Mouse (Mus musculus) stomach, embryonic 16.5 days (tissue): ENCODE measurements at regions not wholly inside any gene's neighbourhood (a gene's known extent, or its start where the extent isn't known, plus 50 kb on each side); places are given as distances from the start of the nearest gene placed in this dataset.

Source experiments
- ATAC-seq: fragments of 200-750 bp; cut with Nextera tagmentation; 2 replicates; pipeline ENCODE4 v1.8.0; 2017; ENCODE audit warnings: moderate number of reproducible peaks, moderate TSS enrichment; ENCODE audit not compliant: insufficient read depth, low FRiP score
- H3K27ac ChIP-seq: fragments of 300-500 bp; sonication (generic); 2 replicates; pipeline ENCODE4 v1.5.1; 2014; ENCODE audit warnings: low read length
- H3K27me3 ChIP-seq: fragments of 300-500 bp; sonication (generic); 2 replicates; pipeline ENCODE4 v1.6.1; 2014; ENCODE audit warnings: low read length, control low read depth, mixed read lengths; ENCODE audit not compliant: control insufficient read depth, insufficient read depth
- H3K36me3 ChIP-seq: fragments of 300-500 bp; sonication (generic); 2 replicates; pipeline ENCODE4 v1.6.1; 2014; ENCODE audit warnings: low read length; ENCODE audit not compliant: control insufficient read depth, insufficient read depth
- H3K4me1 ChIP-seq: fragments of 300-500 bp; sonication (generic); 2 replicates; pipeline ENCODE4 v1.6.1; 2014; ENCODE audit warnings: low read length, control low read depth, mixed read lengths; ENCODE audit not compliant: control insufficient read depth, insufficient read depth
- H3K4me2 ChIP-seq: fragments of 300-500 bp; sonication (generic); 2 replicates; pipeline ENCODE4 v1.6.1; 2014; ENCODE audit warnings: low read depth, low read length, mixed read lengths
- H3K4me3 ChIP-seq: fragments of 300-500 bp; sonication (generic); replicated peaks from 2 replicates; pipeline ENCODE4 v1.5.1; 2014; ENCODE audit warnings: mild to moderate bottlenecking, low read length
- H3K9ac ChIP-seq: fragments of 300-500 bp; sonication (generic); 2 replicates; pipeline ENCODE4 v1.6.1; 2014; ENCODE audit warnings: low read length
- H3K9me3 ChIP-seq: fragments of 300-500 bp; sonication (generic); replicated peaks from 2 replicates; pipeline ENCODE4 v1.6.1; 2016; ENCODE audit warnings: low read length, control low read depth; ENCODE audit not compliant: control insufficient read depth
- WGBS: fragments of 180-500 bp; shearing (Covaris S2); extraction: QIAGEN DNeasy Blood & Tissue Kit; methylation state at CpG from one replicate; pipeline ENCODE4 v1.1.7; 2014; 5-methylcytosine and 5-hydroxymethylcytosine counted together

DNA sequence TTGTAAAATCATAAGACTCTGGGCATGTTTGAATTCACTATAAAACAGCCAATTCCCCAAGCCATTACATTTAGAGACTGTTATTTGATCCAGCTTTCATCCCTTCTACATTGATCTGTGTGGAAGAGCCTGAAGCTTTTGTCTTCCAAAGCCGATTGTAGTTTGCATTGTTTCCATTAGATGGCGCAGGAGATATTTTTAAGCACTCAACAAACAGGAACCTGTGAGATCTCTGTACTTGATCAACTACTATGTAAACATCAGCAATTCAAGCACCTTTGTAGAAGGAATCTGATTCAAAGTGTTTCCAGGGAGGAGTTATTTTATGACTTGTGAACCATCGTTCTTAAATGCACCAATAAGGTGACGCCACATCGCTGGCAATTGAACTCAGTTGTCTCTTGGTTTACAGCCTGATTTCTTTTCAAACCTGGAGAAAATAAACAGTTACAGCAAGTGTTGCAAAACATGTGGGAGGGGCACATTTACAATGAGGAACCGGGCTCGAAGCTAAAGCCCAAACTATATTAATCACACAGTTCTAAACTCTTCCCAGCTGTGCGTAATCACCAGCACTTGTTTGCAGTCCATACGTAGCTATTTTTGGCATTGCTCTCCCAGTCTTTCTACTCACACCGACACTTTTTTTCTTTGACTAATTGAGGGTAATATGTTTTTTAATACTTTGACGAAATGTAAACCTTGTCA lies 812.0 kb upstream of the Acvr2a start:
- no peak overlapping the region for H3K27ac ChIP-seq
- H3K9me3 ChIP-seq, result no peaks in the 10 kb centered on the region
- peak overlapping the region; percentile 1 for H3K4me2 ChIP-seq
- no peaks in the 10 kb centered on the region for H3K36me3 ChIP-seq
- 25% methylated on average over 11 of the region's 11 CpGs for WGBS
- no peaks in the 10 kb centered on the region for H3K27me3 ChIP-seq
- H3K9ac ChIP-seq, result no peak overlapping the region
- no peaks in the 10 kb centered on the region for H3K4me1 ChIP-seq
- H3K4me3 ChIP-seq, result no peak overlapping the region
- no peak; the same call in 1 of the 2 replicates for ATAC-seq

DNA sequence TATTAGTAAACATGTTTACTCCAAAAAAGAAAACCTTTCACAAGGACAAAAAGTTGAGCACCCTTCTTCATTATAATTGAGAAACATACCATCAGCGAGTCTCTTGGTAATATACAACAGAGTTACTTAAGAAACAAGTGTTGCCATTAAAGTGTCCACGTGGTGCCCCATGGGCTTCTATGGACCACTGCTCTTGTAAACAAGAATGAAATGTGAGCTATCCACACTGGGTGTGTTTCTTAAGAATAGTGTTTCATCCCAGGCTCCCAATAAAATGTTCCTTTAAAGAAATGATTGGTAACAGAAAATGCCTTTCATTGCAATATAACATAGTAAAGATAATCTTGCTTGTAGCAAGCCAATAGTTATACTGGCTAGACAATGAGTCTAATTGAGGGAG lies 803.6 kb upstream of the Acvr2a start:
- Histone ChIP-seq H3K27ac (no peak overlapping the region), H3K4me3 (no peak overlapping the region), H3K9ac (no peak overlapping the region), H3K4me1 (no peaks in the 10 kb centered on the region), H3K36me3 (no peaks in the 10 kb centered on the region), H3K9me3 (no peaks in the 10 kb centered on the region), H3K27me3 (no peaks in the 10 kb centered on the region), H3K4me2 (no peak overlapping the region)
- no peak for ATAC-seq
- WGBS, result 76% methylated on average over 2 of the region's 2 CpGs

DNA sequence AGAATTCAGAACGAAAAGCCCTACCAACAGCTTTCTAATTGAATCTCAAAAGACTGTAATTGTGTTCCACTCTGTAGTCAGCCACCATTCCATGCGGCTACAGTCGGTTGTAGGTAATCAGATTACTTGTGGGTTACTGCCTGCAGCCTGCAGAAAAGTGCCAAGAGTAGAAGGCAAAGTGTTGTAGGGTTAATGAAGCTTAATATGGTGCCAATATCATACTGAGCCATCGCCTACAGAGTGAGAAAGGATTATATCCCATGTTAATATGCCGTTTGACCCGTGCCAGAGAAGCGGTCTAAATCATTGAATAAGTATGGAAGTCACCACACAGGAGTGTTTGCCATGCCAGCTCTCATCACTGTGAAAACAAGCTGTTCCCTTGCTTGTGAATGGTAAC lies 786.4 kb upstream of the Acvr2a start:
- ATAC-seq, result no peak

DNA sequence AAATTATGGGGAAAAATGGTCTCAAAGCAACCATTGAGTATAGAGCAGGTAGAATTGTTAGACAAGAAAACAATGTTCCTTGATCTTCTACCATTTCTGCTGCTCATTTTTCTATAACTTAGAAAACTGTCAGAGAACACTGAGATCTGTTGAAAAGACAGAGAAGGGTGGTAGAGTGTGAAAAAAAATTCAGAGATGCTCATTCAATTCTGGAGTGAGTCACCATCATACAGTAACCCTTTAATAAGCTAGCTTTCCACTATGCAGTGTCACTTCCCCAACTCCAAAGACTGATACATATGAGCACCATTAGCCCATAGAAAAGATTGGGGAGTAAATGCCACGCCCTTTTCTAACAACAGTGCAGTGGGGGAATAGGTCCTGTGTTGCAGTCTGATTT lies 752.5 kb upstream of the Acvr2a start:
- Histone ChIP-seq H3K4me2 (no peak overlapping the region), H3K4me1 (no peaks in the 10 kb centered on the region), H3K9ac (no peak overlapping the region), H3K4me3 (no peak overlapping the region), H3K27me3 (no peaks in the 10 kb centered on the region), H3K27ac (no peak overlapping the region), H3K9me3 (no peaks in the 10 kb centered on the region), H3K36me3 (no peaks in the 10 kb centered on the region)
- WGBS, result 53% methylated on average over 1 of the region's 1 CpGs
- no peak for ATAC-seq

More for the DNA sequence above, 786.4 kb upstream of the Acvr2a start:
- 90% methylated on average over 7 of the region's 7 CpGs for WGBS
- H3K4me1 ChIP-seq, result no peaks in the 10 kb centered on the region
- H3K9ac ChIP-seq, result no peak overlapping the region
- H3K4me2 ChIP-seq, result no peak overlapping the region
- no peaks in the 10 kb centered on the region for H3K36me3 ChIP-seq
- H3K4me3 ChIP-seq, result no peak overlapping the region
- no peak overlapping the region for H3K27ac ChIP-seq
- H3K27me3 ChIP-seq, result no peaks in the 10 kb centered on the region
- H3K9me3 ChIP-seq, result no peaks in the 10 kb centered on the region

GRCm38 (mm10) chr2:48063436-48063835 lies 750.5 kb upstream of the Acvr2a start:
- Histone ChIP-seq H3K4me2 (no peak overlapping the region), H3K27ac (no peak overlapping the region), H3K4me3 (no peak overlapping the region), H3K9me3 (no peaks in the 10 kb centered on the region), H3K9ac (no peak overlapping the region), H3K36me3 (no peaks in the 10 kb centered on the region), H3K27me3 (no peaks in the 10 kb centered on the region), H3K4me1 (no peaks in the 10 kb centered on the region)
- WGBS, result 47% methylated on average over 9 of the region's 9 CpGs
- ATAC-seq, result no peak

GRCm38 (mm10) chr2:48065162-48065561 lies 748.7 kb upstream of the Acvr2a start:
- no peaks in the 10 kb centered on the region for H3K9me3 ChIP-seq
- H3K4me2 ChIP-seq, result no peak overlapping the region
- WGBS, result 60% methylated on average over 3 of the region's 3 CpGs
- no peaks in the 10 kb centered on the region for H3K36me3 ChIP-seq
- no peaks in the 10 kb centered on the region for H3K27me3 ChIP-seq
- H3K9ac ChIP-seq, result no peak overlapping the region
- no peak for ATAC-seq
- no peaks in the 10 kb centered on the region for H3K4me1 ChIP-seq
- H3K4me3 ChIP-seq, result no peak overlapping the region
- H3K27ac ChIP-seq, result no peak overlapping the region

DNA sequence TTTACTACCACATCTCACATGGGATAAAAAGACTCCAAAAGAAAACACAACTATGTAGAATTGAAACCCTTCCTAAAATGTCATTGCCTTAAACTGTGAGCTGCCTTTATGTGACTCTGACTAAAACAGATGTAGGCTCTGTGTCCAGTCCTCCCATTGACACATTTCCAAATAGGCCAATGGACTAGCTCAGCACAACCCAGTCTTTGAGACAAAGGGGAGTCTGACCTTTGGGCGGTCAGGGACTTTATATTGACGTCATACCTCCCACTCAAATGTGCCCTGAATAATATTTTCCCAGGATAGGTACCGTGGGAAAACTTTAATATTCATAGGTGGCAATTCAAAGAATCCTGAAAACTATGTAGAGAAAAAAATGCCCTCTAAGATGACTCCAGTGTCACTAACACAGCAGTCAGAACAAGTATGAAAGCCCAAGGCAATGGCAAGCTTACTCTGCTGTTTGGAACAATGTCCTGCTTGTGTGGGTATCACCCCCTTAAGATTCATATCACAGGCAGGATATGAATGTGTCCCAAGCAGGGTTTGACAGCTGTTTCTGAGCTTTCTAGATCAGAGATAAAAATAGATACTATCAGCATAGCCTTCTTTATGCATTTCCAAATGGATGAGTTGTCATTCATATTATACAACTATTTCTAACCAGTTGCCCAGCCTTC lies 731.6 kb upstream of the Acvr2a start:
- Histone ChIP-seq H3K27ac (no peak overlapping the region), H3K4me2 (no peak overlapping the region), H3K4me3 (no peak overlapping the region), H3K36me3 (no peaks in the 10 kb centered on the region), H3K9ac (no peak overlapping the region), H3K4me1 (no peaks in the 10 kb centered on the region), H3K9me3 (no peaks in the 10 kb centered on the region), H3K27me3 (no peaks in the 10 kb centered on the region)
- 73% methylated on average over 3 of the region's 3 CpGs for WGBS
- no peak for ATAC-seq

- no peak overlapping the region for H3K4me3 ChIP-seq
- WGBS, result 62% methylated on average over 1 of the region's 1 CpGs
- no peak for ATAC-seq
- H3K4me1 ChIP-seq, result no peaks in the 10 kb centered on the region
- no peak overlapping the region for H3K27ac ChIP-seq
- no peaks in the 10 kb centered on the region for H3K27me3 ChIP-seq
- no peaks in the 10 kb centered on the region for H3K36me3 ChIP-seq
- no peak overlapping the region for H3K9ac ChIP-seq
- H3K9me3 ChIP-seq, result no peaks in the 10 kb centered on the region
- H3K4me2 ChIP-seq, result no peak overlapping the region
Observed at GRCm38 (mm10) chr2:48098287-48098686, 715.6 kb upstream of the Acvr2a start.

GRCm38 (mm10) chr2:48098931-48099531 lies 714.9 kb upstream of the Acvr2a start:
- no peak for ATAC-seq
- 54% methylated on average over 8 of the region's 8 CpGs for WGBS
- no peak overlapping the region for H3K27ac ChIP-seq
- no peaks in the 10 kb centered on the region for H3K4me1 ChIP-seq
- H3K9ac ChIP-seq, result no peak overlapping the region
- no peak overlapping the region for H3K4me2 ChIP-seq
- H3K36me3 ChIP-seq, result no peaks in the 10 kb centered on the region
- H3K9me3 ChIP-seq, result no peaks in the 10 kb centered on the region
- H3K4me3 ChIP-seq, result no peak overlapping the region
- no peaks in the 10 kb centered on the region for H3K27me3 ChIP-seq
